8 mouse cellular contexts compared by ENCODE assay signal in the genomic region with DNA sequence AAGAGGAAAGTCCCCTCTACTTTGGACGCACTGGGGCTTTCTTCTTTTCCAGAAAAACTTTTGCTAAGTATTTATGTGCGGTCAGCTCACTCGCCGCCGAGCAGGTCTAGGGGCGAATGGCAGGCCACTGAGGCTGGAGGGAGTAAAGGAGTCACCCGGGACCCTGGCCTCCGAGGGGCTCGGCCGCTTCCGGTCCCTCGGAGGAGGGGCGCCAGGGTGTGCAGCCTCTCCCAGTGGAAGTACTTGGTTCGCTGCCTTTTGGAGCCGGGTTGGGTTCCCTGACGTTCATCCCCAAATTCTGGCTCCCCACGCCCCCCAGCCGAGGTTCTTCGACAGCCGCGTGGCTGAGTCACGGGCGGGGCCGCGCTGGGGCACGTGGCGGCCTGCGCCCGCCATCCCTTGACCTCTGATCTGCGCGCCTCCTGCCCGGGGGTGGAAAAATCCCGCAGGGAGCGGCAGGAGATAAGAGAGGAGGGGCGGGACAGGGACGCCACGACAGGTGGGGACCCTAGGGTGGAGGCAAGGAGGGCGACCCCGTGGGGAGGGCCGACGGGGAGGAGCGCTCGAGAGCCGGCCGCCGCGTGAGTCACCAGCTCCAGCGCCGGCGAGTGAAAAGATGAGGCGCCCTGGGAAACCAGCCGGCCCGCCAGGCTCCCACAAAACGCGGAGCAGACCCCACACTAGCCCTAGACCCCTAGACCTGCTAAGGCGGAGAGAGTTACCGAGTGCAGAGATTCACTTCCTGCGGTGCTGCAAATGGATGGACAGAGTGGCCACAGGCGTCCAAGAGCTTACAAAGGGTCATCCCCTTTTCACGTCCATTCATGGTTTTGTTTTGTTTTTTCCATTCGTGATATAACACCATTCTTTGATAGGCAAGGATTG. TPM values are rescaled to one million over a fixed set of nuclear protein-coding genes. Genes with fewer than 3 reads are reported as not detected.
DNase-seq lines count a peak whose midpoint lies in the region; ATAC-seq lines count a peak whose summit lies in the region.

No protein-coding gene starts in this region.

- peak overlapping the region; percentile 95 for H3K4me2 ChIP-seq in embryonic facial prominence, embryonic 11.5 days (ENCODE audit: low read depth, low read length)
- peak overlapping the region; percentile 82 for H3K4me2 ChIP-seq in heart, embryonic 12.5 days
- H3K4me2 ChIP-seq in kidney, embryonic 16.5 days (replicated peaks; ENCODE audit: low read depth, low read length) = peak overlapping the region; percentile 98
- peak overlapping the region; percentile 85 for H3K4me2 ChIP-seq in stomach, embryonic 14.5 days (replicated peaks; ENCODE audit: low read depth, low read length)

- H3K27me3 ChIP-seq in embryonic facial prominence, embryonic 11.5 days (ENCODE audit: control insufficient read depth, insufficient read depth, low read length) = no peaks in the 10 kb centered on the region
- no peaks in the 10 kb centered on the region for H3K27me3 ChIP-seq in heart, embryonic 12.5 days (replicated peaks)
- H3K27me3 ChIP-seq in kidney, embryonic 16.5 days (ENCODE audit: insufficient read depth, low read length) = no peaks in the 10 kb centered on the region
- H3K27me3 ChIP-seq in stomach, embryonic 14.5 days (ENCODE audit: control insufficient read depth, insufficient read depth, low read length) = no peaks in the 10 kb centered on the region

- peaks cover 9% of the 10 kb centered on the region for H3K4me1 ChIP-seq in embryonic facial prominence, embryonic 11.5 days (ENCODE audit: control insufficient read depth, insufficient read depth, low read length)
- H3K4me1 ChIP-seq in heart, embryonic 12.5 days (replicated peaks) = peaks cover 61% of the 10 kb centered on the region
- H3K4me1 ChIP-seq in kidney, embryonic 16.5 days (ENCODE audit: insufficient read depth, low read length) = peaks cover 48% of the 10 kb centered on the region
- peaks cover 33% of the 10 kb centered on the region for H3K4me1 ChIP-seq in stomach, embryonic 14.5 days (ENCODE audit: control insufficient read depth, insufficient read depth, low read length)

- peak; percentile 43 for DNase-seq in retina, embryonic 14.5 days (ENCODE audit: low spot score)
- no peak for DNase-seq in retina, postnatal 1 day
- peak; percentile 69 for DNase-seq in embryonic facial prominence, embryonic 11.5 days (ENCODE audit: low spot score)
- DNase-seq in lung, postnatal 36 days = peak; percentile 54
- no peak for DNase-seq in frontal cortex, postnatal 36 days (ENCODE audit: low spot score in 2 of 2)

- WGBS in embryonic facial prominence, embryonic 11.5 days = under 1% methylated on average over 61 of the region's 61 CpGs
- under 1% methylated on average over 61 of the region's 61 CpGs for WGBS in heart, embryonic 12.5 days
- WGBS in kidney, embryonic 16.5 days = 1% methylated on average over 58 of the region's 61 CpGs
- under 1% methylated on average over 61 of the region's 61 CpGs for WGBS in stomach, embryonic 14.5 days

- ATAC-seq in embryonic facial prominence, embryonic 11.5 days (replicated peaks; ENCODE audit: insufficient number of reproducible peaks, low FRiP score, low TSS enrichment, low read depth) = peak; percentile 20
- peak; percentile 40 for ATAC-seq in heart, embryonic 12.5 days (ENCODE audit: insufficient number of reproducible peaks, low FRiP score)
- ATAC-seq in kidney, embryonic 16.5 days (ENCODE audit: low FRiP score, low TSS enrichment) = peak; percentile 44
- ATAC-seq in stomach, embryonic 14.5 days (ENCODE audit: insufficient number of reproducible peaks, insufficient read depth, low FRiP score, low read depth) = peak; percentile 38; the same call in 1 of the 2 replicates

- peak overlapping the region; percentile 97 for H3K9ac ChIP-seq in embryonic facial prominence, embryonic 11.5 days (replicated peaks; ENCODE audit: low read length)
- peak overlapping the region; percentile 94 for H3K9ac ChIP-seq in heart, embryonic 12.5 days
- H3K9ac ChIP-seq in kidney, embryonic 16.5 days (replicated peaks; ENCODE audit: low read length) = peak overlapping the region; percentile 99
- peak overlapping the region; percentile 98 for H3K9ac ChIP-seq in stomach, embryonic 14.5 days (replicated peaks; ENCODE audit: low read depth, low read length)

- H3K27ac ChIP-seq in embryonic facial prominence, embryonic 11.5 days (replicated peaks; ENCODE audit: low read depth, low read length) = peak overlapping the region; percentile 97
- H3K27ac ChIP-seq in heart, embryonic 12.5 days (ENCODE audit: poor library complexity, severe bottlenecking) = peak overlapping the region; percentile 96
- peak overlapping the region; percentile 99 for H3K27ac ChIP-seq in kidney, embryonic 16.5 days (ENCODE audit: low read length)
- H3K27ac ChIP-seq in stomach, embryonic 14.5 days (ENCODE audit: low read length) = peak overlapping the region; percentile 99

- H3K4me3 ChIP-seq in embryonic facial prominence, embryonic 11.5 days (ENCODE audit: low read depth, low read length) = peak overlapping the region; percentile 100
- H3K4me3 ChIP-seq in heart, embryonic 12.5 days = peak overlapping the region; percentile 78
- H3K4me3 ChIP-seq in kidney, embryonic 16.5 days (ENCODE audit: low read length) = peak overlapping the region; percentile 100
- peak overlapping the region; percentile 100 for H3K4me3 ChIP-seq in stomach, embryonic 14.5 days (ENCODE audit: low read depth, low read length)

- H3K9me3 ChIP-seq in embryonic facial prominence, embryonic 11.5 days (replicated peaks; ENCODE audit: control insufficient read depth, low read length) = no peaks in the 10 kb centered on the region
- no peaks in the 10 kb centered on the region for H3K9me3 ChIP-seq in heart, embryonic 12.5 days (replicated peaks)
- H3K9me3 ChIP-seq in kidney, embryonic 16.5 days (ENCODE audit: low read length) = no peaks in the 10 kb centered on the region
- no peaks in the 10 kb centered on the region for H3K9me3 ChIP-seq in stomach, embryonic 14.5 days (ENCODE audit: control insufficient read depth, low read depth, low read length)

- peaks cover 7% of the 10 kb centered on the region for H3K36me3 ChIP-seq in embryonic facial prominence, embryonic 11.5 days (replicated peaks; ENCODE audit: control insufficient read depth, insufficient read depth, low read depth, low read length)
- H3K36me3 ChIP-seq in heart, embryonic 12.5 days = peaks cover 38% of the 10 kb centered on the region
- peaks cover 27% of the 10 kb centered on the region for H3K36me3 ChIP-seq in kidney, embryonic 16.5 days (ENCODE audit: insufficient read depth, low read length)
- H3K36me3 ChIP-seq in stomach, embryonic 14.5 days (ENCODE audit: control insufficient read depth, insufficient read depth, low read length) = peaks cover 17% of the 10 kb centered on the region

RNA-seq across cellular contexts. Expression of a gene that starts 1.2 kb away (rescaled TPM):
- 30.7 and 40.4 TPM in 2 replicates for polyA plus RNA-seq in embryonic facial prominence, embryonic 11.5 days (2014; fragmentation: Nextera tagmentation; extraction: Ambion mirVana)
- 238 and 239 TPM in 2 replicates for polyA plus RNA-seq in heart, embryonic 12.5 days (2016; fragmentation: Nextera tagmentation; extraction: Ambion mirVana)
- polyA plus RNA-seq in kidney, embryonic 16.5 days (2015; fragmentation: Nextera tagmentation; extraction: Ambion mirVana) = 23.1 and 28.0 TPM in 2 replicates
- polyA plus RNA-seq in stomach, embryonic 14.5 days (2014; fragmentation: Nextera tagmentation; extraction: Ambion mirVana) = 12.3 and 14.5 TPM in 2 replicates

RNA-seq across cellular contexts. Expression of a gene that starts 1.4 kb away (rescaled TPM):
- 1,669 and 1,679 TPM in 2 replicates for polyA plus RNA-seq in embryonic facial prominence, embryonic 11.5 days (2014; fragmentation: Nextera tagmentation; extraction: Ambion mirVana)
- polyA plus RNA-seq in heart, embryonic 12.5 days (2016; fragmentation: Nextera tagmentation; extraction: Ambion mirVana) = 1,661 and 1,678 TPM in 2 replicates
- 1,671 and 1,948 TPM in 2 replicates for polyA plus RNA-seq in kidney, embryonic 16.5 days (2015; fragmentation: Nextera tagmentation; extraction: Ambion mirVana)
- polyA plus RNA-seq in stomach, embryonic 14.5 days (2014; fragmentation: Nextera tagmentation; extraction: Ambion mirVana) = 2,006 and 2,065 TPM in 2 replicates

RNA-seq across cellular contexts. Expression of a gene that starts 8.5 kb away (rescaled TPM):
- 144 and 150 TPM in 2 replicates for polyA plus RNA-seq in embryonic facial prominence, embryonic 11.5 days (2014; fragmentation: Nextera tagmentation; extraction: Ambion mirVana)
- polyA plus RNA-seq in heart, embryonic 12.5 days (2016; fragmentation: Nextera tagmentation; extraction: Ambion mirVana) = 227 and 229 TPM in 2 replicates
- 229 and 235 TPM in 2 replicates for polyA plus RNA-seq in kidney, embryonic 16.5 days (2015; fragmentation: Nextera tagmentation; extraction: Ambion mirVana)
- polyA plus RNA-seq in stomach, embryonic 14.5 days (2014; fragmentation: Nextera tagmentation; extraction: Ambion mirVana) = 151 and 157 TPM in 2 replicates

RNA-seq across cellular contexts. Expression of a gene that starts 8.8 kb away (rescaled TPM):
- polyA plus RNA-seq in embryonic facial prominence, embryonic 11.5 days (2014; fragmentation: Nextera tagmentation; extraction: Ambion mirVana) = 81.9 and 92.8 TPM in 2 replicates
- 67.4 and 70.1 TPM in 2 replicates for polyA plus RNA-seq in heart, embryonic 12.5 days (2016; fragmentation: Nextera tagmentation; extraction: Ambion mirVana)
- 130 and 137 TPM in 2 replicates for polyA plus RNA-seq in kidney, embryonic 16.5 days (2015; fragmentation: Nextera tagmentation; extraction: Ambion mirVana)
- polyA plus RNA-seq in stomach, embryonic 14.5 days (2014; fragmentation: Nextera tagmentation; extraction: Ambion mirVana) = 118 and 120 TPM in 2 replicates

RNA-seq across cellular contexts. Expression of a gene that starts 13.4 kb away (rescaled TPM):
- 107 and 118 TPM in 2 replicates for polyA plus RNA-seq in embryonic facial prominence, embryonic 11.5 days (2014; fragmentation: Nextera tagmentation; extraction: Ambion mirVana)
- 164 and 170 TPM in 2 replicates for polyA plus RNA-seq in heart, embryonic 12.5 days (2016; fragmentation: Nextera tagmentation; extraction: Ambion mirVana)
- 206 and 209 TPM in 2 replicates for polyA plus RNA-seq in kidney, embryonic 16.5 days (2015; fragmentation: Nextera tagmentation; extraction: Ambion mirVana)
- 147 and 170 TPM in 2 replicates for polyA plus RNA-seq in stomach, embryonic 14.5 days (2014; fragmentation: Nextera tagmentation; extraction: Ambion mirVana)

Comparison
In these comparisons a context has a peak if more than half of its experiments do, and no peak if none do; other contexts are left out.
1. DNase-seq: peak in retina, embryonic 14.5 days (single experiment), embryonic facial prominence, embryonic 11.5 days (single experiment) and lung, postnatal 36 days (single experiment); none in retina, postnatal 1 day (single experiment) and frontal cortex, postnatal 36 days (0 of 2).
2. Peak in every context shown above with its lines, with median percentiles within 50 percentile points of each other: ATAC-seq, H3K27ac ChIP-seq, H3K4me2 ChIP-seq, H3K4me3 ChIP-seq and H3K9ac ChIP-seq.